Mouse (Mus musculus) testis, postnatal 10 days (tissue): ENCODE data around the gene Moap1.

Experiments used
- DNase-seq: peaks from one replicate; pipeline ENCODE4 v3.0.0; 2021; ENCODE audit warnings: low spot score

Gene Moap1

DNA sequence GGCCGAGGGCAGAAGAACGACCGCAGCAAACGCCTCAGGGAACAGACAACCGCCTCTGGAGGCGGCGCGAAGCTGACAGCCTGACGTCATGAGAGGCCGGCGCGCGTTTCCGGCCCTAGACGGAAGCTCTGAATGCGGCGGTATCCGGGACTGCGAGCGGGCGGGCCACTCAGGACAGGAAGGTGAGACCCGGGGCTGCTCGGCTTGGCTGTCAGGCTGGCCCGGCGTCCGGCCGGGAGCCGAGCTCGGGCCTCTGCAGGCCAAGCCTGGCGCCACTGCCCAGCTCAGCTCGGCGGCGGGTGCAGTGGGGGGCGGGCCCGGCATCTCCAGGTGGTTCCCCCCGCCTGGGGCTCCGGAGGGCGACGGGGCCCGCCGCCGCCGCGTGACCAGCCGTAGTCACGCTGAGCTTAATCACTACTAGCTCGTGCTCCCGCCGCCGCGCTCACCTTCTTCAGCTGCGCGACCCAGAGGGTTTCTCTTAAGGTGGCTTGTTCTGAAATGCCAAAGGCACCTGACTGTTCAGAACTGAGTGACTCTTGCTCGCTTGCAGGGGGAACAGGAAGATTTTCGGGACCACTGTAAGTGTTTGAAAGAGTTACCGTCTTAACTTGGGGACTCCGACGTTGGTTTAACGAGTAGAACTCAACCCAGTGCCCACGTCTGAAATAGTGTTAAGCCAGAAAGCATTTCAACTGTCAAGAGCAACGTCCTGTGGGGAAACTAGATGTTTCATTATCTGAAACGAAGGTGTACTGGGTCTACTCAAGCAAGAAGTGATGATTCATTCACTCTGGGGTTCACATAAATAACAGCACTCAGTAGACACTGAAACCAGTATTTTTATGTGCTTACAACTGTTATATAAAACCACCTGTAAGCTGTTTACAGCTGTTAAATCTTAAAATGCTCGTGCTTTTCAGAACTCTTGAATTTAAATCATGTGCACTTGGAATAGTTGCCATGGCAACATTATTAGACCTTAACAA, at the start of gene Moap1, which contains the start of gene Tmem251:
Gene Moap1, minus strand, starts transcription at position 73 of the 986 bp plus-strand sequence.
Gene Tmem251, plus strand, starts transcription at position 174 of the 986 bp plus-strand sequence.
- DNase-seq, result peak; percentile 89

DNA sequence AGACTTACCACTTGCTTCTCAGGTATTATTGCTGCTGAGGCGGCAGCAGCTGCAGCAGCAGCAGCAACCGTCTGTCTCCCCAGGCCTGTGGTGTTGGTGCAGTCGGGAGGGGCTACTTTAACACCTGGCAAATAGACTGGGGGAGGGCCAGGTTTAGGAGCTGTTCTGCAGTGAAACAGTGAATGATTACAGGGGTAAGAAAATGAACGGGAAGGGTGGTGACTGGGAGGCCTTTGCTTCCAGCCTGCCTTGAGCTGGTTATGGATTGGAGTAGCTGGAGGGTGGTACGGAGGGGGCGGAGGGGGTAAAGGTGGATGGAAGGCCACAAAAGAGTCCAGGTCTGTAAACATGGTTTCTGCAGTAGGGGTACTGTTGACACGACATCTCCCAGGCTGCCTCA, 44.5 kb upstream of the Moap1 start:
- DNase-seq, result no peak

GRCm38 (mm10) chr12:102785593-102785985, 42.1 kb upstream of the Moap1 start:
- no peak for DNase-seq

DNA sequence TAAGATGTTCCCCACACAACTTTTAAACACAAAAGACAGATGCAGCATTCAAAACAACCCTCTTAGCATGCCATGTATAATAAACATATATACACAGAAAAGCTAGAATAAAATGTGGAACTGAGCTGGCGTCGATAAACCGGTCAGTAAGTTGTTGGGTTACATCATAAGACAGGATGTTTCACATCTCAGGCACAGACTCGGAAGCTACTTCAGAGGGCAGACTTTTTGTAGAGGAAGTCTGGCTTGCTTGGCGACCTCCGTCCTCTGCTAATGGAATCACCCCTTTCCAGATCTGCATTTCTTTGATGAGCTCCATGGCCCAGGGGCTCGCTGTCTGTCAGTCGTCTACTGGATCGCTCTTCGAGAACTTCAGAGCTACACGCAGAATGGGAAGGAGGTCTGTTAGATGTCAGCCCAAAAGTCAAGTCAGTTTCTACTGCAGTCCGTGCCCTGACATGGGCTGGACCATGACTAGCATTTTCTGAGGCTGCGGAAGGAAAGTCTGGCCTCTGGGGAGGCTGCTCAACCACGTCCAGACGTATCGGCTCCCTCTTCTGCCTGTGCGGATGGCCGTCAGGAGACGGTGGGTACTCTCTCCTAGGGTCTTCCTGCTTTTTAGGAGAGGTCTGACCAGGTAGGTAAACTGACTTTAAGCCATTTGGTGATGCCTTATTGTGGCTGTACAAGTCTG, 41.6 kb upstream of the Moap1 start:
- DNase-seq, result no peak

- no peak for DNase-seq
Measured at GRCm38 (mm10) chr12:102782841-102783240, 39.4 kb upstream of the Moap1 start.

DNA sequence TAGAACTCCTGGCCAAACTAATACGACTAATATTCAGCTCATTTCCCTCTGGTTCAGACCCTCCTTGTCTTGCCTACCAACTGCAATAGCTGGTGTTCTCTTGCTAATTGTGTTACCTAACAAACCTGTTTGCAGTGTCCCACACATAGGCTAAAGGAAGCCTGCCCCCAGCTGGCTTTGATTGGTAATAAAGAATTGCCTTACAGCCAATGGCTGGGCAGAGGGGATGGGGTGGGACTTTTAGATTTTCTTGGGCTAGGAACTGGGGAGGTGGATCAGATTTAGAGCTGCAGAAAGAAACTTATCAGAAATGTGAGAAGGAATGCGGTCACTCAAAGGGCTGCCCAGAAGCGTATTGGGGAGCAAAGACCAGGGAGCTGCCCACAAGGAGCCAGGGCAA, 36.0 kb upstream of the Moap1 start:
- DNase-seq, result peak; percentile 50

GRCm38 (mm10) chr12:102778151-102778550, 34.7 kb upstream of the Moap1 start:
- no peak for DNase-seq

DNA sequence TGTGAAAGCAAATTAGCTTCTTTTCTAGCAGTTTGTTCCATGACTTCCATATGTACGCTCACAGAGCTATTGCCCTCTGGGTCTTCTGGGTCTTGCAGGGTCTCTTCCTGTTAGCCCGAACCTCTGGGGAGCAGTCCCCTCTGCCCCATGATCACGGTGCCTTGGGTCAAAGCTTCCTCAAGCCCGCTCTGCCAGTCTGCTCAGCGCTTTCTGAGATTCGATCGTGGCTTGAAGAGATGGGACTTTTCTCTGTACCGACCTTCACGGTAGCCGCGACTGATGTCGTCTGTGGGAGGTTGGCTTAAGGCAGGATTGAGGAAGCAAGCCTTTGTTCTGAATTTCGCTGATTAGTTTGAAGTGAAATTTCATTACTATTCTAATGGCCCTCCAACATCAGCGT, 32.6 kb upstream of the Moap1 start:
- DNase-seq, result no peak

GRCm38 (mm10) chr12:102772676-102773075, 29.2 kb upstream of the Moap1 start:
- DNase-seq, result no peak

GRCm38 (mm10) chr12:102771601-102772000, 28.1 kb upstream of the Moap1 start:
- DNase-seq, result no peak

DNA sequence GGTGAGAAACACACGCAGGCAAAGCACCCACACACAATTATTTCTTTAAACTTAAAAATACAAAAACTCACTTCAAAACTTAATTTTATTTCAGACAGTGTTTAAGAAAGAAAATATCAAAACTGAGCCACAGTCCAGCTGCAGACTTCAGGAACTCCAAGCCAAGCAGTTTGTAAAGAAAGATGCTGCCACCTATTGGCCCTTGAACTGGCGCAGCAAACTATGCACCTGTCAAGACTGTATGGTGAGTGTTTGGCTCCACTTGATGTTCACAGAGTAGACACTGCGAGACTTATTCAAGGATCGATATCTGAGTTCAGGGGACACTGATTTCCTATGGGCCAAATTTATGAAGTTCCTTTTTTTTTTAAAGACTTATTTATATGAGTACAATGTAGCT, 25.5 kb upstream of the Moap1 start:
- no peak for DNase-seq

DNA sequence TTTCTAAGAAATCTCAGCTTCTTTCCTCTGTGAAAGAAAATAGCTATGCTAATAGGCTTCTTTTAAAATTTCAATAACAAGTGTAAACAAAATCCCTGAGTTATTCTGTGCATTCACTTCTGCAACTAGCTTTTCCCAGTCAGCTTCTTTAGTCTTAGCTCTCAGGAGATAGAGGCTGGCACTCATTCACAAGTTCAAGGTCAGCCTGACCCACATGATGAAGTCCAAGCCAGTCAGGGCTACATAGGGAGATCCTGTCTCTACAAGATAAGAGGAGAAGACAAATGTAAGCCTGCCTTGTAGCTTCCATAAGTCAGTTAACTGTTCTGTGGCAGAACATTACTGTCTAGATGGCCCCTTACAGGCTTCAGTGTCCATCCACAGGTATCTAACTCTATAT, 20.2 kb upstream of the Moap1 start:
- no peak for DNase-seq

DNA sequence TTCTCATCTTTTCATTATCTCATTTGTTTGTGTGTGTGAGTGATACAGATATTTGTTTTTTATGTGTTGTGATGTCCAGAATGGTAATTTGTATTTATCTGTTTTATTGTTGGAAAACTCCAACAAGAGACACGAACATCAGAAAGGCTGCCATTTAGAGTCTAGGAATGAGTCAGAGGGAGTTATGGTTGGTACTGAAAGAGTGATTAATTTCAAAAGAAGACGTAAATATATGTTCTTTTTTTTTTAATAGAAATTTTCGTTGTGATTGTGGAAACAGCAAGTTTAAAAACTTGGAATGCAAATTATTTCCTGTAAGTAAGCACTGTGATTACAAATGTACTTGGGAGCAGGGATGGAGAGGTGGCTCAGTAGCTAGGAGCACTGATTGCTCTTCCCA, 18.2 kb upstream of the Moap1 start:
- DNase-seq, result no peak

DNA sequence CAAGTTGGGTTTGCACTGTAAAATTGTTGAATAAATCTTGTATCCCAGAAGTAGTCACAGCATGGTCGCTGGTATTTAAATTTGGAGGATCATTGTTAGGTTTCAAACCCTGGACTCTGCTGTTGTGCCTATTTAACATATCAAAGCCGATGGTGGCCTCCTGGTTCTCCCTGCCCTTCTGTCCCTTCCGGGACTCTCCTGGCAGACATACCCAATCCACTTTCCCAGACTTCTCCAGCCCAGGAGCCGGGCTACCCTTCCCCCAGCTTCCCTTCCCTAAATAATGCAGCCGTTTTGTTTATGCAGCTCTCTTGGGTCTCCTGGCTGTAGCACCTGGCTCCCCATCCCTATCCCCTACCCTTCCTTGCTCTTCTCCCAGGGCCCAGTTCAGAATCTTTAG, 15.5 kb upstream of the Moap1 start:
- no peak for DNase-seq

DNA sequence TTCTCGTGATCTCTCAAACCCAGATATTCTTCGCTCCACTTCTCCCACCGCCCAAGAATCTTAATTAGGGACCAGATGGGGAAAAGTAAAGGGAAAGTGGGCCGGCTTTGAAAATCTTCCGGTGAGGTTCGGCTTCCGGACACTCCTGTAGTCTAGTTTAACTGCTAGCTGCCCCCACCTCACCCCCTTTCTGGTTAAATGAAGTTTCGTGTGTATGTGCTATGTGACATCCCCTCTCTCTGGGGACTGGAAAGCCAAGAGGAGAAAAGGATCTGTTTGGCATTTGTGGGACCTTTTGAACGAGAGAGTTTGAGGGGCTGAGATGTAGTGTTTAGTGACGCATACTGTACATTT, 14.9 kb upstream of the Moap1 start, which contains the start of gene Gm20604:
Gene Gm20604, minus strand, starts transcription at position 270 of the 354 bp plus-strand sequence.
- no peak for DNase-seq

DNA sequence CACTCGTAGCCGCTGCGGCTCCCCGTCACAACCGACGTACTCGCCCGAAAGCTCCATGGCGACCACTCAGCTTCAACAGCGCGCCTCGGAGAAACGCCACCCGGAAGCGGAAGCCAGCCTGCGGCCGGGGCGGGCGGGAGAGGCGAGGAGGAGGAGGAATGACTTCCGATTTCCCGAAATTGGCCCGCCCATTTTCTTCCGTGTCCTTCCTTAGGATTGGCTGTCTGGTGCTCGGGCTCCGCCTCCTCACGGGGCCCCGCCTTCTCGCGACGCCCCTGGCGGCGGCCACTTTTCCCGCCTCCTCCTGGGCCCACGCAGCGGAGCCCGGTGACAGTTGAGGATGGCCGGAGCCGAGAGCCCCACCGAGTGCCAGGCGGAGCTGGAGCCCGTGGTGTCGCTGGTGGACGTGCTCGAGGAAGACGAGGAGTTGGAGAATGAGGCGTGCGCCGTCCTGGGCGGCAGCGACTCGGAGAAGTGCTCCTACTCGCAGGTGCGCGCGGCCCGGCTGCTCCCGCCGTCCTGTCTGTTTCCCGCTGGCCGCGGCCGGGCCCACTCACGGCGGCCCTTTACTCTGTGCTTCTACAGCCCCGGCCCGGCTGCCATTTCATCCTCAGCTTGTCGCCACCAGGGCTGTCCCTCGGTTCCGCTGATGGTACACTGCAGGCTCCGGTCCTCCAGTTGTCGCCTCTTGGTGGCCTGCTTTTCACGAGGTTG, 14.4 kb upstream of the Moap1 start, which contains the start of the genes Gm28051, Gon7 and Ubr7:
Gene Gm28051, minus strand, starts transcription at position 77 of the 714 bp plus-strand sequence.
Gene Gon7, minus strand, starts transcription at position 115 of the 714 bp plus-strand sequence.
Gene Ubr7, plus strand, starts transcription at position 279 of the 714 bp plus-strand sequence.
- DNase-seq, result peak; percentile 97

DNA sequence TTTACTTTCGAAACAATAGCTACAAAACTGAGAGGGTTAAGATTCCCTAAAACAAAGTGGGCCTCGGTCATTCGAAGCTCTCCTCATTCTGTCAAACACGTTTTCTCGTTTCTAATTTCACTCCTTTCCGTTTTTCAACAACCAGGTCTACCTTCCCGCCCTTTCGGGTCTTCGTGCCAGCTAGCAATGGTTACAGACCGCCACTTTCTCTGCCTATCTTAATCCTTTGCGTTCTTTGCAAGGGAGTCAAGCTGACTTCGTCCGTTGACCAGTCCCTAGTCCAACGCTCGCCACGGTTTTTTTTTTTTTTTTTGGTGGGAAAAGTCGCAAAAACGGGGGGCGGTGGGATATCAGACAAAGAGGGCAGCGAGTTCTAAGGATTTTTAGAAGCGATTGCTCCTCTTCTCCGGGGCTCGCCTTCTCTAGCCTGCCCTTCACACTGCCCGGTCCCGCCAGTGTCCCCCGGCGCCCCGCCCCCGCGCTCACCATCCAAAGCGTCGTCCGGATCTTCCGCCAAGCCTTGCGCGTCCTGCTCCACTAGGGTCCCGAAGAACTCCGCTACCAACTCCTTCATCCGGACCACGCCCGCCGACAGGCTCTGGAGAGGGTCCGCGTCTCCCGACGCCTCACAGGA, 13.7 kb upstream of the Moap1 start:
- peak; percentile 93 for DNase-seq

GRCm38 (mm10) chr12:102756304-102756703, 12.8 kb upstream of the Moap1 start:
- DNase-seq, result peak; percentile 53

GRCm38 (mm10) chr12:102748256-102748655, 4.8 kb upstream of the Moap1 start:
- DNase-seq, result no peak

DNA sequence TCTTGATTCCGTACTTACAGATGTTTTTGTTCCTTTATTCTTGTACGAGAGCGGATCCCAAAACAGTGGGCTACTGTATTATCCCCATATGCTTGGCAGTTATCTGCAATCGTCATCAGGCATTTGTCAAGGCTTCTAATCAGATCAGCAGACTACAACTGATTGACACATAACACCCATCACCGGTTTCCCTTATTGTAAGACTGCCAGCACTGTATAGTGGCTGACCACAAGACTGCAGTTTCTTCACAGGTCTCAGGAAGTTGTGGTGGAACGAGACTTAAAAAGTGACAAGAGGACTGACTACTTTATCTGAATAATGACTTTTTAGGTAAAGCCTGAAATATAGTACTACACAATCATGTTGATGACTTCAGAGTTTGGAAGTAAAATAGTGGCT, 1.4 kb upstream of the Moap1 start:
- no peak for DNase-seq

DNA sequence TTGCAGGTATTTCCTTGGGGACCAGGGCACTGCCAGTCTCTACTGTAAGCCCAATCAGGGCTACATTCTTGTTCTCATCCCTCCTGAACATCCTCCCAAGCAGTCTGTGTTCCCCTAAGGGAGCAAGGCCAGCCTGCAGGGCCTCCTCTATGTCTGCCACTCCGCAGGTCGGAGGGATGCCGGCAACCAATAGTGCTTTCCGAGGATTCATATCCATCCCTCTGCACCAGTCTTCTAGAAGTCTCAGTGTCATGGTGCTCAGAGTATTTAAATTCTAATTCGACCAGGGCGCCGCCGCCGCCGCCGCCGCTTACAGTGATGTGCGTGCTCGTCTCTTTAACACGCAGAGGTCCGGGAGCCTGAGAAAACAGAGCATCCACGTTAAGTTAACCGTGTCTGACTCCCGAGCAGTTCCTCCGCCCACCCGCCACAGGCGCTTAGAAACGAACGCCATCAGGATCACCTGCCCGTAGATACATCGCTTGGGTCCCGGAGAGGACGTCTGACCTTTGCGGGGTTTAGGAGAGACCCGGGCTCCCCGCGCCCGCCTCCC, 349 bp downstream of the Moap1 start:
- DNase-seq, result no peak
